In the genomic region with DNA sequence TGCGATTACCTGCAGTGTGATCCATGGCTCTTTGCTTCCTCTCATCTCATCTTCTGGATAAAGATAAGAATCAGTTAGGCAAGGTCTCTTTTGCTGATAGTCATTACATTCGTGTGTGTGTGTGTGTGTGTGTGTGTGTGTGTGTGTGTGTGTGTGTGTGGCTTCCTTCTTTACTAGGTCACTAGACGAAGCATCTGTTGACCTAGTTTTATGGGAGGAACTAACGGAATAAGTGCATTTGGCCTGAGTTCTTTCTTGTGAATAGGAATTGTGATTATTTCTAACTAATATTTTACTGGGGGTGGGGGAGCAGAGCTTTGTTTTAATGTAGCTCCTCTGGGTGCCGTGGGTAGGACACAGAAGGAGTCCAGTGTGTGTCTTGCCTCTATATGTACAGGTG, we compare ENCODE assay signal across 30 mouse cellular contexts.
DNase-seq lines count a peak whose midpoint lies in the region; ATAC-seq and TF ChIP-seq lines count a peak whose summit lies in the region.
"Had no signal": no experiment of that assay in that cellular context is flagged by ENCODE, and none has a peak within 500 bp of the region (broad histone marks: within the 10 kb centered on the region; RNA-seq: fewer than 3 reads in every experiment).

No protein-coding gene starts in this region.

- no peaks in the 10 kb centered on the region for H3K36me3 ChIP-seq in heart, postnatal 0 days (replicated peaks; ENCODE audit: control insufficient read depth, insufficient read depth, low read length)
- H3K36me3 ChIP-seq: embryonic facial prominence, embryonic 15.5 days; forebrain, embryonic 15.5 days; hindbrain, embryonic 13.5 days had no signal

- ATAC-seq in heart, postnatal 0 days (ENCODE audit: insufficient read depth, low read depth): no peak
- ATAC-seq: forebrain, embryonic 15.5 days; hindbrain, embryonic 16.5 days; Patski had no signal

- no peak overlapping the region for H3K4me3 ChIP-seq in heart, postnatal 0 days (ENCODE audit: low read depth, low read length)
- H3K4me3 ChIP-seq: embryonic facial prominence, embryonic 15.5 days; forebrain, embryonic 12.5 days; forebrain, embryonic 15.5 days; hindbrain, embryonic 10.5 days; hindbrain, embryonic 13.5 days had no signal

- H3K9me3 ChIP-seq in heart, postnatal 0 days (replicated peaks; ENCODE audit: control insufficient read depth, low read length): no peaks in the 10 kb centered on the region
- H3K9me3 ChIP-seq: embryonic facial prominence, embryonic 15.5 days; forebrain, embryonic 12.5 days; forebrain, embryonic 15.5 days; G1E; hindbrain, embryonic 10.5 days; hindbrain, embryonic 13.5 days had no signal

- no peaks in the 10 kb centered on the region for H3K27me3 ChIP-seq in heart, postnatal 0 days (ENCODE audit: control insufficient read depth, insufficient read depth, low read length)
- H3K27me3 ChIP-seq: CH12.LX; embryonic facial prominence, embryonic 15.5 days; forebrain, embryonic 12.5 days; forebrain, embryonic 15.5 days; hindbrain, embryonic 13.5 days; Patski had no signal

- no peak overlapping the region for H3K9ac ChIP-seq in heart, postnatal 0 days (replicated peaks; ENCODE audit: low read depth, low read length)
- H3K9ac ChIP-seq: embryonic facial prominence, embryonic 15.5 days; forebrain, embryonic 12.5 days; forebrain, embryonic 15.5 days; hindbrain, embryonic 13.5 days had no signal

- WGBS in heart, postnatal 0 days: 86% methylated on average over 5 of the region's 5 CpGs

- no peak for DNase-seq in heart, postnatal 0 days (ENCODE audit: low spot score)
- no peak for DNase-seq in heart, adult 11 months
- peak; percentile 3 for DNase-seq in testis, postnatal 10 days (ENCODE audit: low spot score)
- DNase-seq in testis, postnatal 14 days (ENCODE audit: low spot score): no peak
- peak; percentile 68 for DNase-seq in retina, postnatal 1 day
- peak; percentile 27 for DNase-seq in thymus, postnatal 25 days
- no peak for DNase-seq in frontal cortex, postnatal 25 days (ENCODE audit: low spot score in 2 of 2)
- DNase-seq in kidney, postnatal 4 days: no peak
- DNase-seq: adrenal gland, adult 2 months; adrenal gland, postnatal 14 days; B cell, adult 2 months; cerebellum, adult 11 months; cerebellum, adult 2 months; cerebellum, postnatal 10 days; cerebellum, postnatal 36 days; embryo, embryonic 11 days; gastrocnemius, postnatal 10 days; gastrocnemius, postnatal 36 days; heart, postnatal 10 days; heart, postnatal 36 days had no signal

- H3K4me2 ChIP-seq in heart, postnatal 0 days (ENCODE audit: low read depth, low read length): no peak overlapping the region
- H3K4me2 ChIP-seq: embryonic facial prominence, embryonic 15.5 days; forebrain, embryonic 12.5 days; forebrain, embryonic 15.5 days; heart, embryonic 11.5 days; hindbrain, embryonic 13.5 days had no signal

- TF ChIP-seq CTCF in heart, postnatal 0 days (IDR thresholded peaks at IDR 0.05; ENCODE audit: low read depth): no peak

- peak overlapping the region; percentile 23; the same call in 1 of the 2 replicates for H3K27ac ChIP-seq in heart, postnatal 0 days (ENCODE audit: low read depth)
- H3K27ac ChIP-seq: embryonic facial prominence, embryonic 15.5 days; forebrain, embryonic 12.5 days; forebrain, embryonic 15.5 days; hindbrain, embryonic 10.5 days; hindbrain, embryonic 13.5 days had no signal

- no peak for TF ChIP-seq EP300 in heart, postnatal 0 days (IDR thresholded peaks at IDR 0.05; ENCODE audit: low read depth)

- peaks cover 13% of the 10 kb centered on the region for H3K4me1 ChIP-seq in heart, postnatal 0 days (ENCODE audit: control insufficient read depth, insufficient read depth)
- H3K4me1 ChIP-seq: embryonic facial prominence, embryonic 15.5 days; forebrain, embryonic 12.5 days; forebrain, embryonic 15.5 days; hindbrain, embryonic 10.5 days; hindbrain, embryonic 13.5 days had no signal

Comparison
In these comparisons a context has a peak if more than half of its experiments do, and no peak if none do; other contexts are left out.
1. DNase-seq: peak in testis, postnatal 10 days (single experiment), retina, postnatal 1 day (single experiment) and thymus, postnatal 25 days (single experiment); none in heart, postnatal 0 days (single experiment), heart, adult 11 months (single experiment), testis, postnatal 14 days (single experiment), frontal cortex, postnatal 25 days (0 of 2) and kidney, postnatal 4 days (0 of 2).